Mouse (Mus musculus) left cerebral cortex, adult 18-20 months (tissue): ENCODE data around the gene Tmem260. TPM values are rescaled to one million over a fixed set of nuclear protein-coding genes. Genes with fewer than 3 reads are reported as not detected.
"Not testable (repeated sequence)": the region's sequence is repeated elsewhere in the genome, so short reads cannot be mapped to it uniquely, and the experiment has no call there.

ENCODE experiments used
- DNase-seq, 2 experiments: peaks; one replicate each; pipeline ENCODE4 v3.0.0; 2021 to 2022; ENCODE audit warnings: low spot score in 2 of 2, mixed read lengths in 1 of 2
- long read RNA-seq, 2 experiments: library from polyadenylated mRNA; stranded (forward); transcript quantifications; one replicate each; pipeline ENCODE4 v2.0.0; 2021
- total RNA-seq, 2 experiments: library from RNA; stranded (reverse); gene quantifications; 2 replicates each; pipeline ENCODE4 v1.2.3; 2021

The Tmem260 gene
- 10 to 100 TPM; 23.8 TPM for total RNA-seq
- long read RNA-seq, experiment 1, partial matches to known transcripts: 1 of 6 reads
- long read RNA-seq, experiment 1, other reads (novel, unspliced or antisense): 2 of 6 reads
- long read RNA-seq, experiment 2, full-length matches to known transcripts: 9 of 12 reads
- long read RNA-seq, experiment 2, partial matches to known transcripts: 0 of 12 reads
- long read RNA-seq, experiment 2, other reads (novel, unspliced or antisense): 3 of 12 reads

GRCm38 (mm10) chr14:48445984-48446683 is at the start of gene Tmem260:
Gene Tmem260, plus strand, starts transcription at chr14:48446124.
- peak; percentile 90 to 93 for DNase-seq

- no peak for DNase-seq
Measured at GRCm38 (mm10) chr14:48406086-48406485, 39.8 kb upstream of the Tmem260 start.

GRCm38 (mm10) chr14:48417064-48417463 is 28.9 kb upstream of the Tmem260 start:
- no peak for DNase-seq

- no peak for DNase-seq
Measured at GRCm38 (mm10) chr14:48418264-48418663, 27.7 kb upstream of the Tmem260 start.

GRCm38 (mm10) chr14:48418672-48419071 is 27.3 kb upstream of the Tmem260 start:
- DNase-seq: no peak

- peak; percentile 59 to 75 for DNase-seq
Measured at GRCm38 (mm10) chr14:48421476-48421875, 24.4 kb upstream of the Tmem260 start.

GRCm38 (mm10) chr14:48421996-48422395 is 23.9 kb upstream of the Tmem260 start:
- peak; percentile 49 for DNase-seq

GRCm38 (mm10) chr14:48422436-48422835 is 23.5 kb upstream of the Tmem260 start:
- DNase-seq: no peak

GRCm38 (mm10) chr14:48422901-48423300 is 23.0 kb upstream of the Tmem260 start:
- DNase-seq: peak; percentile 17 to 29

- no peak for DNase-seq
Measured at GRCm38 (mm10) chr14:48431978-48432377, 13.9 kb upstream of the Tmem260 start.

GRCm38 (mm10) chr14:48443796-48444195 is 2.1 kb upstream of the Tmem260 start:
- no peak for DNase-seq

GRCm38 (mm10) chr14:48451966-48452407 is 6.1 kb downstream of the Tmem260 start:
- no peak for DNase-seq

- no peak for DNase-seq
Measured at GRCm38 (mm10) chr14:48453411-48453810, 7.5 kb downstream of the Tmem260 start.

- no peak for DNase-seq
Measured at GRCm38 (mm10) chr14:48456305-48457092, 10.6 kb downstream of the Tmem260 start.

GRCm38 (mm10) chr14:48457288-48457938 is 11.5 kb downstream of the Tmem260 start:
- DNase-seq: no peak

GRCm38 (mm10) chr14:48458901-48459300 is 13.0 kb downstream of the Tmem260 start:
- no peak for DNase-seq

GRCm38 (mm10) chr14:48468339-48468738 is 22.4 kb downstream of the Tmem260 start:
- no peak for DNase-seq

- no peak for DNase-seq
Measured at GRCm38 (mm10) chr14:48470742-48471487, 25.0 kb downstream of the Tmem260 start.

- DNase-seq: peak; percentile 79 to 86
Measured at GRCm38 (mm10) chr14:48472179-48472578, 26.3 kb downstream of the Tmem260 start.

- DNase-seq: no peak
Measured at GRCm38 (mm10) chr14:48475370-48475769, 29.4 kb downstream of the Tmem260 start.

GRCm38 (mm10) chr14:48475834-48476233 is 29.9 kb downstream of the Tmem260 start:
- DNase-seq: not testable (repeated sequence)
